Mouse (Mus musculus) lung, postnatal 0 days (tissue): ENCODE results near the gene Dlgap4.

Source experiments
- CTCF ChIP-seq: IDR thresholded peaks from 2 replicates; pipeline ENCODE4 v1.5.1; 2016; ENCODE audit warnings: antibody characterized with exemption, mild to moderate bottlenecking
- EP300 ChIP-seq: IDR thresholded peaks from 2 replicates; pipeline ENCODE4 v1.6.1; 2016; ENCODE audit warnings: antibody characterized with exemption, mild to moderate bottlenecking, control low read depth

DNA sequence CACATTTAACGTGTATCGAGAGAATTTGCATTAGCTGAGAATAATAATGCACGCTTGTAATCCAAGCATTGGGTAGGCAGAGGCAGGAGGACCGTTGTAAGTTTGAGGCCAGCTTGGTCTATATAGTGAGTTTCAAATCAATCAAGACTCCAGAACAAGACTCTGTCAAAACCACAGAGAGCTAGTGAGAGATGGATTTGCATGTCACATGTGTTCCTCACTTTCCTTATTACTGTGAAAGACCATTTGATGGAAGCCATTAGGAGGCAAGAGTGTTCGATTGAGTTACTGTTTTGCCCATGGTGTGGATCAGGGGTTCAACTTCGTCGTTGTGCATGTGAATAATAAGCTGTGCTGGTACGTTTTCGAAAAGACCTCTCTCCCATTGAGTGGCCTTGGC is 21.6 kb downstream of the Dlgap4 start:
- TF ChIP-seq EP300 (no peak), CTCF (no peak)
